Mouse (Mus musculus) brain, embryonic 14.5 days (tissue): ENCODE results near the gene Klhl22.

ENCODE experiments used
- CTCF ChIP-seq: fragments of 200-500 bp; IDR thresholded peaks from 2 replicates; pipeline ENCODE4 v1.5.1; 2012; ENCODE audit warnings: inconsistent platforms, mild to moderate bottlenecking, moderate library complexity, borderline replicate concordance; ENCODE audit not compliant: insufficient read depth, insufficient read length; ENCODE audit errors: extremely low read depth
- POLR2A ChIP-seq: fragments of 200-500 bp; IDR thresholded peaks from 2 replicates; pipeline ENCODE4 v1.6.1; 2012; ENCODE audit warnings: mild to moderate bottlenecking, inconsistent platforms, borderline replicate concordance; ENCODE audit not compliant: poor library complexity, insufficient read depth, insufficient read length, severe bottlenecking; ENCODE audit errors: extremely low read depth

GRCm38 (mm10) chr16:17758902-17759301 is 516 bp upstream of the Klhl22 start:
- TF ChIP-seq CTCF (no peak), POLR2A (no peak)
